Mouse (Mus musculus): ENCODE measurements around the gene A630001G21Rik.

Gene A630001G21Rik

DNA sequence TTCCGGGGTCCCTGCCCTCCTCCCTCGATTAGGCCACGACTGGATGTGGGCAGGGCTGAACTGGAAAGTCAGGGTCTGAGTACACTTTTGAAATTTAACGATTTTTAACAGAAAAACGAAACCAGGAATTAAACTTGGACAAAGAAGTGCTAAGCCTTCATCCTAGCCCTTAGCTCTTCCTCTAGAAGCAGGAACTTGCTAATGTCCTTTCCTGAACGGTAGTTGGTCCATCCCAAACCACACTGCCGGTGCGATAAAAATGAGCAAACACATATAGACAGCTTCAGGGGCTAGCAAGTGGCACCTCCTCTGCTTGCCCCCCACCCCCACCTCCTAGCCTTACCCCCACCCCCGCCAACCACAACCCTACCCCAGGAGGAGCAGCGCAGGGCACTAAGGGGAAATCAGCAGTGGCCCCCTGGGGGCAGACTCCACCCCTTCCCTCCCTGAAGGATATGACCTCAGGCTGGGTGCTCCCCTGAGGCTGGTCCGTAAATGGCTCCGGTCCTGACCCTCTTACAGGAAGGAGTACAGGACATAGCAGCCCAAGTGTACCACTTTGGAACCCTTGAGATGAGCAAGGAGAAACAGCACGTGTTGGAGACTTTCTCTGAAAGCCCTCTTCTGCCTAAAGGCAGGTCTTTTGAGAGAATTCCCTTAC is 42.9 kb downstream of the A630001G21Rik start:
- DNase-seq (ENCODE audit: low spot score): no peak

DNA sequence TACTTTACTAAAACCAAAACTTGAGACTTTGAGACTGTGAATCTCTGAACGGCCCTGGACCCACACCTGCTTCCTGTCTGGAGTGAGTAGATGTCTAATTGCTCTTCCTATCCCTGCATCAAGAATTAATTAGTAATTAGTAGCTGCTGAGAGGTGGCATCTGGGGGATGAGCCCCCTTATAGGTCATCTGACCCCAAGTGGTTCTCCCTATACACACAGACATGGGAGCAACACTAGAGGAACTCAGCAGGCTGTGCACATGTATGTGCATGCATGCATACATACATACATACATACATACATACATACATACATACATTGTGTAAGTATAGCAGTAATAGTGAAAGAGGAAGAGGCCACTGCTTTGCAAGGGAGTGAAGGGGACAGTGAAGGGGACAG is 43.9 kb downstream of the A630001G21Rik start:
- DNase-seq (ENCODE audit: low spot score): no peak

DNA sequence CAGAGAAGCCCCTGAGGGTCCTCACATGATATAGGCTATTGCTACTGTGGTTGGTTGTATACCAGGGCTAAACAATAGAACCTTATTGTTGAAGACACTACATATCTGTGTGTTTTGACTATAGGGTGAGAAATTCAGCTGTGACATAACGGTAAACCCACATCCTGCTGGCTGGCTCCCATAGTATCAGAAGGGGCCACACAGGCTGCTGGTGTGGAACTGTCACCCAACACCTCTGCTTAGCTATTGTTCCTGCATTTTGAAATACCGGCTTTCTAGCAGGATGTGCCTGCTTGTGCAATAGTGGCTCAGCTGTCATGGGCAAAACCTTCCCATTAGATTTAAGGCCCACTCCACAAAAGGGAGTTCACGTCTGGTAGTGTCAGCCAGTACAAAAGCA is 45.9 kb downstream of the A630001G21Rik start:
- DNase-seq (ENCODE audit: low spot score): no peak

DNA sequence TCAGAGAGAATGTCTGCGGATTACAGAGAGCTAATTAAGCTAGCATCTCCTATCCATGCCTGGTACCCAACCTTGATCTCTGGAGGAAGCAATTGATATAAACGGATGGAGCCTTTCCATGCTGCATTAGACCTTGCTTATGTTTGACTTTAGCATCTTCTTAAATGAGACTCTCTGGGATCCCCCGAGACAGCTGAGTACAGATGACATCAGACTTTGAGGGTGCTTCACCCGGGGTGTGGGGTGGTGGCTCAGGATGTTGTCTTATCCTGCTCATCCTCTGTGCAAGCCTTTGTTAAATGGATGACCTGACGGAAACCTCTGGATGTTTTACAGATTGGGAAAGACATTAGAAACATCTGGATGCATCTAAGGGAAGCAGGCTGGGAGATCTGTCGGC is 48.0 kb downstream of the A630001G21Rik start:
- no peak for DNase-seq (ENCODE audit: low spot score)

DNA sequence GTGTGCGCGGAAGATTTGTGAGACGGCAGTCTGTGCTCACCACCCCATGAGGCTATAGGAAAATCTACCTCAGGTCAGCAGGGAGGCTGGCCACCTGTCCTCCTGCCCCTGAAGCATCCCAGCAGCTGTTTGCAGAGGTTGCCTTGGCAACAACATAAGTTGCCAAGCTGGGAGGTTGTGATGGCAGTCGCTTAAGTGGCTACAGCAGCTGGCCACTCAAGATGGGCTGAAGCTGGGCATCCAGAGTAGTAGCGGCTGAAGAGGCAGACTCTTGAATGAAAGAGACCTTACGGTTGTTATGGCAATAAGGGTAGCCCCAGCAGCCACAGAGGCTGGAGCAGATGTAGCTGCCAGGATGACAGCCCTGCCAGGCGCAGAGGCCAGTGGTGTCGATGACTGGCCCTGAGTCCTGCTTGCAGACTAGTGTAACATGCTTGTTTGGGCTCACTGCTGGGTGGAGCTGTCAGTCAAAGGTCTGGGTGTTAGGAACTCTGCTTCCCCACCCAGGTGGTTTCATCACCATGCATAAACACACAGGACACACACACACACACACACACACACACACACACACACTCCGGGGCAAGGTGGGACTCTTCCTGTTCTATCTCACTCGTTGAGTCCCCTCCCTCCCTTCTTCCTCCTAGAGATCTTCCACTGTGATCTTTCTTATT is 58.1 kb downstream of the A630001G21Rik start:
- DNase-seq (ENCODE audit: low spot score): no peak

DNA sequence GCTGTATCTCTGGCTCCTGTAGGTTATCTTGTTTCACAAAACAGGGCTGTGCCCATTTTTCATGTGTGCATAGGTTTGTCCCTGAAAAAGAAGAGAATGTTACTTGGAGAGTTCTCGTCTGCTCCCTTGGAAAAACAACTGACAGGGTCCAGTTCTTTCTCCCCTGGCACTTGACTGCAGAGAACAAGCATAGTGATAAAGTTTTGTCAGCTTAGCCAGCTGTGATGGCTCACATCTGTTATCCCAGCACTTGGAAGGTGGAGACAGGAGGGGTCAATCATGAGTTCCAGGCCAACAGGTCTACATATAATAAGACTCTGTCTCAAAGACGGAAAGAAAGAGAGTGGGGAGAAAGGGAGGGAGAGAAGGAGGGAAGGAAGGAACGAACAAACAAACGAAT is 59.4 kb downstream of the A630001G21Rik start:
- DNase-seq (ENCODE audit: low spot score): no peak

DNA sequence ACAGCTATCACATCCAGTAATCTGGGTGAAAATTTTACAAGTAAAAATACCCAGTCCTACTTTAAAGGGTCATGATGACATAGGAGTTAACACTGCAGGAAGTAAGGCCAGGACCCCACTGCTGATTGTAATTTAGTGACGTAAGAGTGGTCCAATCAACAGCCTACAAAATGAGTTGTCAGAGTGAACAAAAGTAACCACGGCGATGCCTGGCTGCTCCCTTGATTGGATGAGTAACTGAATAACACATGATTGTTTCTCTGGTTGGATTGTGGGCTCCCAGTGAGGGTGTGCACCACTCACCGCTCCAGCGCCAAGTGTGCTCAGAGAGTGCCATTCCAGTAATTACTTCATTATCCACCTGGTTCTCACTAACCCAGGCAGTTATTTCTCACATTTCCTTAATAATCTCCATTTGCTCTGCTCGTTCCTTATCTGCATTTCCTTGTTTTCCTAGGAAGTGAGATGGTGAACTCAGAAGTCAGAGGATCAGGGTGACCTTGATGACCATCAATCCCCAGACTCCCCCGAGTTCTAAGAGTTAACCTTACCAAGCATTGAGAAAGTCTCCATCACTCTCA is 61.9 kb downstream of the A630001G21Rik start:
- DNase-seq (ENCODE audit: low spot score): no peak

DNA sequence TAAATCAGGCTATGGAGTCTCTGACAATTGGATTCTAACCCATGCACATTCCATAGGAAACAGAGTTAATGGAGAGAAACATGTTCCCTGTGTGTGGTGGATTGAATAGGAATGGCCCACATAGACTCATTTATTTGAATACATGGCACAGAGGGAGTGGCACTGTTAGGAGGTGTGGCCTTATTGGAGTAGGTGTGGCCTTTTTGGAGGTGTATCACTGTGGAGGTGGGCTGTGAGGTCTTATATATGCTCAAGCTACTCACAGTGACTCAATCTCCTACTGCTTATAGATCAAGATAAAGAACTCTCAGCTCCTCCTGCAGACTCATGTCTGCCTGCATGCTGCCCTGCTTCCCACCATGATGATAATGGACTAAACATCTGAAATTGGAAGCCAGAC is 63.9 kb downstream of the A630001G21Rik start:
- no peak for DNase-seq (ENCODE audit: low spot score)

DNA sequence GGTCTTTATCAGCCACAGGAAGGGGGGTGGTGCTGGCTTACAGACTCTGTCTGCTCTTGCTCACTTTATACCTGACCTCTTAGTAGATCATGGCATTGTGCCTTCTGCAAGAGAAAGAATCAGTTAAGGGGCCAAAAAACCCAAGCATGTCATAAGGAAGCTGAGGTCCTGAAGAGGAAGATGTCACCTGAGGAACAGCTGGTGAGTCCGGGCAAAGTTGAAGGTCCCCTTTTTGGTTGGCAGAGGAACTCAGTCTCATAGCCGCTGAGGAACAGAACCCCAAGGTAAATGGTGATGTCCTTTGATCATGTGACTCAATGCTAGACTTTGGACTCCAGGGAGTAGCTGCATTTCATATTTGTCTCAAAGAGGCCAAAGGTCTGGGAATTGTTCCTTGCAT is 71.7 kb downstream of the A630001G21Rik start:
- DNase-seq (ENCODE audit: low spot score): no peak

DNA sequence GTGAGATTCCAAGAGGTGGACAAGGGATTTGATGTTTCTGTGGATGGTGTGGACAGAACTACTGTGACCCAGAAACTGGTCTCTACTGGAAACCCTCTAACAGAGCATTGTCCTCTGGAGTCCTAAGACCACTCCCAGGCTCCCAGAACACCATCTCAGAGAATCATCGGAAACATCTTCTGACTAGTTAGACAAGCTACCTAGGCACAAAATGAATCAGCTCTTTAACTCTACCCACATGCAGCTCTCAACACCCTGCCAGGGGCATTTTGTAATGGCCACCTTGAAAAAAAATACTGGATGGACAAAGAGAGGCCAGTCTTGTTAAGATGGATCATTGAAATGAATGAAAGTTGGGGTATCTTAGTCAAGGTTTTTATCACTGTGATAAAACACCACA is 72.9 kb downstream of the A630001G21Rik start:
- DNase-seq (ENCODE audit: low spot score): no peak

DNA sequence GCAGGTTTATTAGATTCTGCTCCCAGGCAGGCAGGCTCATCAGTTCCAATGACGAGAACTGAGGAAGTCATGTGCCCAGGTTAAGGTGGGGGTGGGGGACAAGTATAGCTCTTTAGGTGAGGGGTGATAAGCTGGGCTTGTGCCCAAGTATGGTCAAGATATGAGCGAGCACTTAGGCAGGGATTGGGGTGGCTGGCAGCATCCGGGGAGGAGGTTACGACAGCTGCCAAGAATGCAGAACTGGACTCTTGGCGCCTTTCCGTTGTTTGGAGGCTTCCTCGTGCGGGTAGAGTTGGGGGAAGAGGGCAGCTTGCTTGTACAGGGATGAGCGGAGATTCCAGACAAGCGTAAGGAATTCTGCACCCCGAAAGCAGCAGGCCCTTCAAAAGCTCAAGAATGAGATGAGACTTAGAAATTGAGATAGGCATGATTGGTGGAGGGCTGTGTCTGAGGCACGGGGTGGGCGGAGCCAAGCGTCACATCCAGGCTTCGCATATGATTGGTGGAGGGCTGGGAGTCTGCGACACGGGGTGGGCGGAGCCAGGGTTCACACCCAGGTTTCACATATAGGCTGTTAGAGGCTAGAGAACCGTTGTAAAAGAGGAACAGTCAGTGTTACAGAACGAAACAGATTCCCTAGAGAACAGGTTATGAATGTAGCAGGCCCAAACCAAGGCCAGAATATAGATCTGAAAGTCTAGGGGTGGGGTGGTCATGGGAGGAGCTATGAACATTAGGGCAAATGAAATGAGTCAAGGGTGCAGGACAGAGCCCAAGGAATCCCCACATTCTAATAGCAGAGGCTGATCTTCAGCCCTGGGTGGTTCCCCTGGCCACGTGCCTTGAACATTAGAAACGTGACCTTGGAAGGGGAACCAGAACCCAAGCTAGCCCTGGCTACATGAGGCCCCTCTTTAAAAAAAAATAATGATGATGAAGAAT is 74.9 kb downstream of the A630001G21Rik start:
- DNase-seq (ENCODE audit: low spot score): peak; percentile 43

DNA sequence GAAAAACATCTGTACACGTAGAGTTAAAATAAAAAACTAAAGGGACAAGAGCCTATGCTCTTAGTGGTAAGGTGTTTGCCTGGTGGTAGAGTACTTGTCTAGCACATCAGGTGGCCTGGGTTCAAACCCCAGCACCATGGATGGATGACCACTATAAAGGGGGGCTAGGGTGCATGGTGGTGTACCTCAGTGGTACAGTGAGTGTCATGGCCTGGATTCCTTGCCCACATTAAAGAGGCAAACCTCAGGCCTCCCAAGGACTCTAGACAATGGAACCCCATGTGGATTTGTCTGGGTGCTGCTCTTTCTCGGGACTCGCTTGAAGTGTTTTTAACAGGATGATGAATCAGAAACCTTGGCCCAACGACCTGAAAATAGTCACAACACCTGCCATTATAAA is 75.9 kb downstream of the A630001G21Rik start:
- DNase-seq (ENCODE audit: low spot score): no peak

DNA sequence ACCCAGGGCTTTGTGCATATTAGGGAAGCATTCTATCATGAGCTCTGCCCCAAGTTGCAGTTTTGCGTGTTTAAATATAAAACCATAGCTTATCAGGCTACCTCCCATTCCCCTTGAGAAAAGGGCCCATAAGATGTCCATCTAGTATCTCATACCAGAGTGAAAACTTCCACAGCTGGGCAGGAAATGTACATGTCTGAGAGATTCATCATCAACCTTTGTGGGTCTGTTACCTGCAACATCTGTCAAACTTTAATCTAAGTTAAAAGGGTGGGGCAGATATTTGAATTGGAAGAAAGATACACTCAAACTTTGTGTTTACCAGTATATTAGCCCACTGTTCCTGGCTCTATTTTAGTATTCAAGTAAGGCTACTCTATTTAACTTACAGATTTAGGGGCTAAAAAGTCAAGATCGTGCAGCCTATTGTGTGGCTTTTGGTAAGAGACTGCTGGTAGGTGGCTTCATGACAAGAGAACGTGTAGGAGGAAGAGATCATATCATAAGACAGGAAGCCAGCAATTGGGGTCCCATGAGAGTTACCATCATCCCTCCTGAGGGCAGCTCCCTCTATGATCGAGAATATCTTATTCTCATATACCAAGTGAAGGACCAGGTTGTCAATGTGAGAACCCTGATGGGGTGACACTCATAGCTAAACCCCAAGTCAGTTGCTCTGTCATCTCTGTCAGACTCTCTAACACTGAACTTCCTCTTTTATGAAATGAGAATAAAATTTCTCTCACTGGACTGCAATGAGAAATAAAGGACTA is 80.5 kb downstream of the A630001G21Rik start:
- DNase-seq (ENCODE audit: low spot score): no peak

DNA sequence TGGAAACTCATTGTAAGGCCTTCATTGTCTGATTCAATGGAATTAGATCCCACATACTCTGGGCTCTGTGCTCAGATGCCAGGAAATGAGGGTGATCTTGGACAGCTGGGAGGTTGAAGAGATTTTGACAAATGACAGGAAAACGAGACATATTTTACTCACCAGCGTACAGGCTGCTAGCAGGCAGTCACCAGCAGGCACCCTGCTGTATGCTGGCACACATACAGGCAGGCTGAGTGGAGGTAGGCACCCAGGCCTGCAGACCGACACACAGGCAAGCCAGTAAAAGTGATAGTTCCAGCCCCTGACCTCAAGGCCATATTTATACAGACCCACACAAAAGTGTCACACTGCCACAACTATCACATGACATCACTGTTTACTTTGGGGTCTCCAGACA is 82.8 kb downstream of the A630001G21Rik start:
- no peak for DNase-seq (ENCODE audit: low spot score)

DNA sequence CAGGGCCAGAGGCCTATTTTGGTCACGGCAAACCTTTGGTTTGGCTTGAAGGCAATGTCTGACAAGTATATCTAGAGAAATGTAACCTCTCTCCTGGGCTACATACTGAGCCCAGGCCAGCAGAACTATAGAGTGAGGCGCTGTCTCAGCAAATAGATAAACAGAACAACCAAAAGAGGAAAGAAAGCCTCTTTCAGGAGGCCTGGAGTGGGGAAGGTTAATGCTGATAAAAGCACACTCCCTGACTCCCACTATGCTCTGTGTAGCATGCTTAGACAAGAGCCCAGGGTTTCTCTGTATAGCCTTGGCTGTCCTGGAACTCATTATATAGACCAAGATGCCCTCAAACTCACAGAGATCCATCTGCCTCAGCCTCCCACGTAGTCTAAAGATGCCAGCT is 85.2 kb downstream of the A630001G21Rik start:
- no peak for DNase-seq (ENCODE audit: low spot score)

DNA sequence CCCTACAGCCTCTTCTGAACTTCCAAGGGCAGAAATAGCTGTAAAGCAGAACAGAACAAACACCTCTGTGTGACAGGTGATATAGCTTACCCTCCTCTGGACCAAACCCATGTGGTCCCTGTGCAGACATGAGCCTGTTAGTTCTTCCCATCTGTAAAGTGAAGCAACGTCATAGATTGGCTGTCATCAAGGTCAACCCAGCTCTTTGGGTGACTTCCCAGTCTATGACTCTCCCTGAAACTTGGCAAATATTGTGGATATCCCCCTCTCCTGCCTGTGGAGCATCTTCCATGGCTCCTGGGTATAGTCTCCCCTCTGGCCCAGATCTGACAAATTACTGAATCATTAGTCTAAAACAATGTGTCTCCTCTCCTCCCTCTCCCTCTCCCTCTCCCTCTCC is 86.2 kb downstream of the A630001G21Rik start:
- DNase-seq (ENCODE audit: low spot score): no peak

DNA sequence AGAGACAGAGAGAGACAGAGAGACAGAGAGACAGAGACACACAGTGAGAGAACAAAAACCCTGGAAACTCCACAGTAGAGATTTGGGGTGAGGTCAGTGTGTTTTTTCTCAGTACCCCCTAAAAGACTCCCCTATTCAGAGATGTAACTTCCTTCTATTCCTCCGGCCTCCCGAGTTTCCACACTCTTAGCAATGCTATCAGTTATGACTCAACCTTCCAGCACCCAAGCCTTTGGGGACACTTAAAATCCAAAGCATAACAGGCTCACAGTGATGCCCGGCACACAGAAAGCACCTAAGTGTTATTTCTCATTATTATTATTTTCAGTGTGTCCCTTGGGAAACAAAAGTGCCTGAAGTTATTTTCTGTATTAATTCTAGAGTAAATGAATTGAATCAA is 87.9 kb downstream of the A630001G21Rik start:
- no peak for DNase-seq (ENCODE audit: low spot score)

DNA sequence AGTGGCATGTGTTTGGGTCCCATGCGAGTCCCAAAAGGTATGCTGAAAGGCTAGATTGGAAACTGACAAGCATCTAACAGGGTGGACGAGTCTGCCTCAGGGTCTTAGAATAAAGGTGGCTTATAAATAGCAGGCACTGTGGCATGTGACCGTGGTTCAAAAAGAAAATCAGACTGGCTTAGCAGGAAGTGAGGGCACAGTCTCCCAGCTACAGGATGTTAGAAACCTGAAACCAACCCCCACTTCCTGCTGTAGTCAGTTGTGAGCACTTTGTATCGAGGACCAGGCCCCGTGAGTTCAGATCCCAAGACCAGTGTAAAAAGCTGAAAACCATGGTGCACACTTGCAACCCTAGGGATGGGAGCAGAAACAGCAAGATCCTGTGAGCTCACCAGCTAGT is 91.1 kb downstream of the A630001G21Rik start:
- DNase-seq (ENCODE audit: low spot score): no peak

DNA sequence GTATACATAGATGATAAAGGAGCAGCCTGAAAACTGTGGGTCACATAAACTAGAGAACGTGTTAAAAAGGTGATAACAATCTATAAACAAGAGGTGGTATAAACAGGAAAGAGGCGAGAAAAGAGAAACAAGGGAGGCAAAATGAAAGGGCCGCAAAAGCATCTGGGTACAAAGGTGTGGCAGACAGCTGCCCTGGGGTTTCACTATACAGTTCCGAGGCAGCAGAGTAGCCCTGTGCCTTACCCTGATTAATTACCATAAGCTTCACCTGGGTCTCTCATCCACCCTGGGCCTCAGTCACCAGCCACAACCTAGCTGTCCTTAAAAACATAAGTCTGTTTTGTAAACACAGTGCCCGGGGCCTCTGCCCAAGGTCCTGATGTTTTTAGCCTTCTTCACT is 91.8 kb downstream of the A630001G21Rik start:
- DNase-seq (ENCODE audit: low spot score): no peak

DNA sequence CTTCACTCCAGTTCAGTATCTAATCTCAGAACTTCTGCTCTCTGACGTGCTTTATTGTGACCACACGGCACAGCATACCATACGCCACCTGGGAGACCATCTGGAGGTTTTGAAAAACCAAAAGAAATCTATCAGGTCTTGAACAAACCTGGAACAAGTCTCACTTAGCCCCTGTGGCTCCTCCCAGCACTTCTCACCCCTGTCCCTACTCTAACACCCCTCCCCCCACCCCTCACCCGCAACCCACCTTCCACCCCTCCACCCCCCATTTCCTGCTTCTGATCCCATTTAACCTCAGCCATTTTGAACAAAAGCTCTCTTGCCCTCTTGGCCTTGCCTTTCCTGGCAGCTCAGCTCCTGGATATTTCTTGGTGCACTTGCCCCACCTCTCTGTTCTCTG is 98.2 kb downstream of the A630001G21Rik start:
- DNase-seq (ENCODE audit: low spot score): no peak

Data from ovary, postnatal 14 days (tissue).